Mouse (Mus musculus) heart, embryonic 11.5 days (tissue): Measurements from ENCODE around the gene Lrrc55. TPM values are rescaled to one million over a fixed set of nuclear protein-coding genes. Genes with fewer than 3 reads are reported as not detected.

ENCODE experiments used
- ATAC-seq: fragments of 200-750 bp; cut with Nextera tagmentation; replicated peaks from 2 replicates; pipeline ENCODE4 v1.8.0; 2017; ENCODE audit warnings: moderate library complexity; ENCODE audit not compliant: insufficient number of reproducible peaks, low FRiP score, low TSS enrichment
- H3K27ac ChIP-seq: fragments of 300-500 bp; sonication (generic); 2 replicates; pipeline ENCODE4 v1.5.1; 2014; ENCODE audit warnings: mild to moderate bottlenecking, low read depth, low read length
- H3K27me3 ChIP-seq: fragments of 300-500 bp; sonication (generic); 2 replicates; pipeline ENCODE4 v1.6.1; 2014; ENCODE audit warnings: mild to moderate bottlenecking, low read length, mixed read lengths; ENCODE audit not compliant: control insufficient read depth, insufficient read depth
- H3K36me3 ChIP-seq: fragments of 300-500 bp; sonication (generic); 2 replicates; pipeline ENCODE4 v1.6.1; 2014; ENCODE audit warnings: mild to moderate bottlenecking, low read length, moderate library complexity, mixed read lengths; ENCODE audit not compliant: control insufficient read depth, insufficient read depth
- H3K4me1 ChIP-seq: fragments of 300-500 bp; sonication (generic); 2 replicates; pipeline ENCODE4 v1.6.1; 2014; ENCODE audit warnings: low read length; ENCODE audit not compliant: control insufficient read depth, insufficient read depth
- H3K4me2 ChIP-seq: fragments of 300-500 bp; sonication (generic); 2 replicates; pipeline ENCODE4 v1.6.1; 2014; ENCODE audit warnings: mild to moderate bottlenecking, moderate library complexity
- H3K4me3 ChIP-seq: fragments of 300-500 bp; sonication (generic); 2 replicates; pipeline ENCODE4 v1.5.1; 2014; ENCODE audit warnings: low read depth, low read length
- H3K9ac ChIP-seq: fragments of 300-500 bp; sonication (generic); 2 replicates; pipeline ENCODE4 v1.6.1; 2014; ENCODE audit warnings: mild to moderate bottlenecking, low read depth, low read length, moderate library complexity
- H3K9me3 ChIP-seq: fragments of 300-500 bp; sonication (generic); replicated peaks from 2 replicates; pipeline ENCODE4 v1.6.1; 2016; ENCODE audit warnings: low read length; ENCODE audit not compliant: control insufficient read depth
- WGBS: fragments of 180-500 bp; shearing (Covaris S2); extraction: QIAGEN DNeasy Blood & Tissue Kit; methylation state at CpG from one replicate; pipeline ENCODE4 v1.1.7; 2014; ENCODE audit not compliant: insufficient replicate concordance; 5-methylcytosine and 5-hydroxymethylcytosine counted together
- polyA plus RNA-seq: library from polyadenylated mRNA; unstranded; fragments of >200 nt; fragmentation: Nextera tagmentation; extraction: Ambion mirVana; gene quantifications from 2 replicates; pipeline ENCODE4 v1.2.1, GENCODE M21; 2014

The Lrrc55 gene
- polyA plus RNA-seq, 1 experiment from 2014 or later: 0.24 TPM

GRCm38 (mm10) chr2:85140833-85141232 is 56.2 kb downstream of the Lrrc55 start:
- Histone ChIP-seq H3K27me3 (peaks cover 3% of the 10 kb centered on the region; the same call in 1 of the 2 replicates), H3K4me1 (peaks cover 8% of the 10 kb centered on the region), H3K9ac (no peak overlapping the region), H3K9me3 (no peaks in the 10 kb centered on the region), H3K4me2 (no peak overlapping the region), H3K4me3 (no peak overlapping the region), H3K36me3 (no peaks in the 10 kb centered on the region), H3K27ac (no peak overlapping the region)
- no peak for ATAC-seq

- H3K9ac ChIP-seq: no peak overlapping the region
- H3K9me3 ChIP-seq: no peaks in the 10 kb centered on the region
Measured at GRCm38 (mm10) chr2:85139846-85140245, 57.2 kb downstream of the Lrrc55 start.

GRCm38 (mm10) chr2:85139393-85139792 is 57.6 kb downstream of the Lrrc55 start:
- no peak overlapping the region for H3K4me3 ChIP-seq
- no peak for ATAC-seq
- no peak overlapping the region for H3K27ac ChIP-seq
- H3K9ac ChIP-seq: no peak overlapping the region
- H3K36me3 ChIP-seq: no peaks in the 10 kb centered on the region
- no peak overlapping the region; the same call in 1 of the 2 replicates for H3K4me2 ChIP-seq
- H3K9me3 ChIP-seq: no peaks in the 10 kb centered on the region
- H3K4me1 ChIP-seq: peaks cover 8% of the 10 kb centered on the region
- peaks cover 3% of the 10 kb centered on the region; the same call in 1 of the 2 replicates for H3K27me3 ChIP-seq
- 22% methylated on average over 4 of the region's 4 CpGs for WGBS

More at GRCm38 (mm10) chr2:85139846-85140245, 57.2 kb downstream of the Lrrc55 start:
- H3K4me2 ChIP-seq: no peak overlapping the region; the same call in 1 of the 2 replicates
- peaks cover 8% of the 10 kb centered on the region for H3K4me1 ChIP-seq
- H3K27ac ChIP-seq: 0 out of 2 replicates have a peak overlapping the region, but pooled peaks have one; percentile 25
- no peaks in the 10 kb centered on the region for H3K36me3 ChIP-seq
- H3K27me3 ChIP-seq: peaks cover 3% of the 10 kb centered on the region; the same call in 1 of the 2 replicates
- no peak overlapping the region for H3K4me3 ChIP-seq
- no peak for ATAC-seq
- WGBS: 26% methylated on average over 7 of the region's 7 CpGs

GRCm38 (mm10) chr2:85138143-85138542 is 58.9 kb downstream of the Lrrc55 start:
- H3K9me3 ChIP-seq: no peaks in the 10 kb centered on the region
- no peak overlapping the region for H3K4me3 ChIP-seq

GRCm38 (mm10) chr2:85137601-85138140 is 59.3 kb downstream of the Lrrc55 start:
- Histone ChIP-seq H3K9ac (no peak overlapping the region), H3K4me2 (no peak overlapping the region), H3K27ac (no peak overlapping the region), H3K36me3 (no peaks in the 10 kb centered on the region), H3K4me1 (peaks cover 9% of the 10 kb centered on the region), H3K9me3 (no peaks in the 10 kb centered on the region), H3K27me3 (peaks cover 3% of the 10 kb centered on the region; the same call in 1 of the 2 replicates), H3K4me3 (no peak overlapping the region)
- ATAC-seq: no peak
- 29% methylated on average over 10 of the region's 10 CpGs for WGBS

More at GRCm38 (mm10) chr2:85138143-85138542, 58.9 kb downstream of the Lrrc55 start:
- ATAC-seq: no peak
- Histone ChIP-seq H3K36me3 (no peaks in the 10 kb centered on the region), H3K27ac (no peak overlapping the region), H3K27me3 (peaks cover 3% of the 10 kb centered on the region; the same call in 1 of the 2 replicates), H3K9ac (no peak overlapping the region), H3K4me2 (no peak overlapping the region), H3K4me1 (peaks cover 8% of the 10 kb centered on the region)
- WGBS: 32% methylated on average over 2 of the region's 2 CpGs

- no peaks in the 10 kb centered on the region for H3K36me3 ChIP-seq
- H3K4me3 ChIP-seq: no peak overlapping the region
- H3K27me3 ChIP-seq: peaks cover 3% of the 10 kb centered on the region; the same call in 1 of the 2 replicates
- H3K9ac ChIP-seq: no peak overlapping the region
- no peak overlapping the region for H3K27ac ChIP-seq
- ATAC-seq: no peak
- H3K4me2 ChIP-seq: no peak overlapping the region
- H3K4me1 ChIP-seq: peaks cover 16% of the 10 kb centered on the region
- H3K9me3 ChIP-seq: no peaks in the 10 kb centered on the region
- WGBS: 51% methylated on average over 21 of the region's 21 CpGs
Measured at GRCm38 (mm10) chr2:85136831-85137520, 60.0 kb downstream of the Lrrc55 start.

GRCm38 (mm10) chr2:85136089-85136488 is 60.9 kb downstream of the Lrrc55 start, which contains the start of gene Aplnr:
Gene Aplnr, plus strand, starts transcription at chr2:85136225.
- no peaks in the 10 kb centered on the region for H3K9me3 ChIP-seq
- H3K4me2 ChIP-seq: no peak within 1 kb of the TSS
- peaks cover 3% of the 10 kb centered on the region; the same call in 1 of the 2 replicates for H3K27me3 ChIP-seq
- H3K4me1 ChIP-seq: peaks cover 22% of the 10 kb centered on the region
- H3K9ac ChIP-seq: no peak within 1 kb of the TSS
- H3K27ac ChIP-seq: no peak within 1 kb of the TSS
- ATAC-seq: no peak
- no peak within 1 kb of the TSS for H3K4me3 ChIP-seq
- H3K36me3 ChIP-seq: no peaks in the 10 kb centered on the region
- WGBS: 13% methylated on average over 4 of the region's 4 CpGs

- no peak overlapping the region for H3K9ac ChIP-seq
- no peak overlapping the region for H3K4me3 ChIP-seq
- H3K9me3 ChIP-seq: no peaks in the 10 kb centered on the region
- no peak overlapping the region for H3K4me2 ChIP-seq
- H3K27ac ChIP-seq: no peak overlapping the region
- peaks cover 3% of the 10 kb centered on the region; the same call in 1 of the 2 replicates for H3K27me3 ChIP-seq
- H3K4me1 ChIP-seq: peaks cover 26% of the 10 kb centered on the region
- ATAC-seq: no peak
- 49% methylated on average over 1 of the region's 1 CpGs for WGBS
- no peaks in the 10 kb centered on the region for H3K36me3 ChIP-seq
Measured at GRCm38 (mm10) chr2:85135099-85135498, 61.9 kb downstream of the Lrrc55 start.
